Mouse (Mus musculus) lung, postnatal 25 days (tissue): Measurements from ENCODE around the gene Nav1.

Experiments
- DNase-seq: peaks from one replicate; pipeline ENCODE4 v3.0.0; 2022; ENCODE audit warnings: low spot score

Nav1 gene

DNA sequence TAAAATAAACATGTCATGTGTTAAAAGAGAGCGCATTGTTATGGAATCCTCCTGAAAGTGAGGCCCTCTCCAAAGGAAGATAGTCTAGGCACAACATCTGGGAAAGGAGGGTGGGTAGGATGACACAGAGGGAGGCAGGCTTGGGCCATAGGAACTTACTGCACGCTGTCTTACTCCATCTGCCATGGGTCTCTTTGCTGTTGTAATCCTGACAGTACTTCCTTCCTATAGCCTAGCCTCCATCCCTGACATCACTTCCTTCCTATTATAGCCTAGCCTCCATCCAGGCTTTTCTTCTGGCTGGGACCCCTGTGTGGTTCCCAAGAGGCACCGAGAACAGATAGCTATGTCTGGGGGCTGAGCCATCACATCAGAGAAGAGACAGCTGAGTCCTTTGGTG, 10.2 kb upstream of the Nav1 start:
- DNase-seq: no peak

DNA sequence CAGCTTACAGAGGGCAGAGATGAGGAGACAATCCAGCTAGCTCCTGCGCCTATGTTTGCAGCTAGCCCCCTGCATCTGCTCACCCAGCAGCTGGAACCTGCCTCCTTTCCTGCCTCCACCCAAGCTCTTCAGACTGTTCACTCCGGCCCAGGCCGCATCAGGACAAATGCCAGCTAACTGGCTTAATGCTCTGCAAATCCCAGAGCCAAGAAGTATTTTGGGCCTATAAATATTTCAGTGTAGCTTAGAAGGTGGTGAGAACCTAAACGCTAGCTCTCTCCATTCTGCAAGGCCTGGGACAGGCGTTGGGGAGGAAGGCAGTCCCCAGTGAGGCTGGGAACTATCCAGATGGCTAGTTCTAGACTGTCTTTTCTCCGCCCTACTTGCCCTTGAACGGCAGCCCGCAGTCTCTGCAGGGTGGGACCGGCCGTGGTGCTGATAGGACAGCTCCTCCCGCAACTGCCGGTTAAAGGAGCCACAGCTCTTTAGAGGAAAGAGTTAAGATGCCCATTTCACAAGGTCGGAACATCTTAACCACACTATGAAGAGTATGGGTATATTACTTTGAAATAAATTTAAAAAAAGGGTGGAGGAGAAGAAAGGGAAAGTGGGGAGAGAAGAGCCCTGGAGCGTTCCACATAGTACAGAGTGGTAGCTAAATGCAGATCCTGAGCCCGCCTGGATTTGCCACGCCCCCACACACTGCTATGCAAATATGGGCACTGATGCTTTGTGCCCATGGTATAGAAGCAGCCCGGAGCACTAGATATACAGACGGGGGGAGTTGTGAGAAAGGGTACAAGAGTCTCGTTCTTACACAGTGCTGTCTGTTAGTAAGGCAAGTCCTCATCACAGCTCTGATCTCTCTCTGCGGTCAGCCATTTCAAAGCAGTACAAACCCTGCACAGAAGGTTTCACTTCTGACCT, 8.9 kb upstream of the Nav1 start:
- peak; percentile 43 for DNase-seq

DNA sequence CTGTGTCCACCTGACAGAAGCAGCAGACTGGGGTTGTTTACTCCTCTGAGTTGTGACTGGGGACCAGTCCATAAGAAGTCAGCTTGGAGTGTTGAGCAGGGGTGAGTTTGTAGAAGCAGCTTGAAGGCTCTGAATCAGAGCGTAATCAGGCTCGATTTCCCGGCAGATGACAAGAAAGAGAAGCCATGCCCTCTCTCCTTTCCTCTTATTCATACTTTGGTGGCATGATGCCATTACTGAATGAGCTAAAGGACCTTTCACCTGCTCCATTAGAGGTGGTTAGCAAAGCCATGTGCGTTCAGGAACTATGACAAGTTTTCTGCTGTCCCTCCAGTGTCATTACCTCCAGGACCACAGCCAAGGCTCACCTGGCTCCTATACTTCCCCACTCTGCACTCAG, 2.5 kb upstream of the Nav1 start:
- DNase-seq: no peak

DNA sequence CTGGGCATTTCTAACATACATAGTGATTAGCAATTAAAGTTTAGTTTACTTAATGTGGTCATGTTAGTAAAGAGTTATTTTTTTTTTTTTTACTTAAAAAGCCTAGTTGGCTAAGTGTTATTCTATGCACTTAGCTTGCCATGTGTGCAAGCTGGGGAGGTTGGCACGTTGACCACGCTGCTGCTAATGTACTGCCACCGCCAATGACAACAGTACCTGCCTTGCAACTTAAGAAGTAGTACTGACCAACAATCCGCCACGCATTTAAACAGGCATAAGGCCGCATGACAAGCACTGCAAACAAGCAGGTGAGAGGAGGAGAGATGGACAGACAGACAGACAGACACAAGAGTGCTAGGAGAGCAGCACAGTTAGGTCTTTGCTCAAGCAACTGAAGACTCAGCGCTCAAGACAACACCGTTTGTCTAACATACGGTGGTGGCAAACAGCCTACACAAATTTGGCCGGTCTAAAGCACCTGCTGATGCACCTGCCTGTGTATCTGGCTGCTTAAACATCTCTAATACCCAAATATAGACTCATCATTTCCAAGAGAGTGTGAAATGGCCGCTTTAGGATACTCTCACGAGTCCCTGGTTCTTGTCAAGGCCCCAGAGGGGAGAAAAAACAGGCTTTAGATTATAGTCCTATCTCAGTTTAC, 610 bp downstream of the Nav1 start:
- no peak for DNase-seq

DNA sequence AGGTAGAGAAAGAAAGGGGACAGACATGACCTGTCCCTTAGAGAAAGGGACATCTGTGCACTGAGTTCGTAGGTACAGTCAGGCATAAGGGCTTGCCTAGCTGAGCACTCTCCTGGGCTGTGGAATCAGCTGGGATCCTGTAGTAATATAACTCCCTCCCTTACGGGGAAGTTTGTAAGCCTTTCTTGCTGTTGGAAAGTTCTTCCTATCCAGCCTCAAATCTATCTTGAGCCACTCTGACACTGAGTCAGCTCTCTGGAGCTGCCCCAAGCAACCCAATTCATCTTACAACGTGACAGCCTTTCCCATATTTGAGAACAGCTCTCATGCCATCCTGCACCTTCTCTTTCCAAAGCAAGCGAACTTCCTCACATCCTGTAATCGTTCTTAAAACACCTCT, 1.6 kb downstream of the Nav1 start:
- DNase-seq: no peak

DNA sequence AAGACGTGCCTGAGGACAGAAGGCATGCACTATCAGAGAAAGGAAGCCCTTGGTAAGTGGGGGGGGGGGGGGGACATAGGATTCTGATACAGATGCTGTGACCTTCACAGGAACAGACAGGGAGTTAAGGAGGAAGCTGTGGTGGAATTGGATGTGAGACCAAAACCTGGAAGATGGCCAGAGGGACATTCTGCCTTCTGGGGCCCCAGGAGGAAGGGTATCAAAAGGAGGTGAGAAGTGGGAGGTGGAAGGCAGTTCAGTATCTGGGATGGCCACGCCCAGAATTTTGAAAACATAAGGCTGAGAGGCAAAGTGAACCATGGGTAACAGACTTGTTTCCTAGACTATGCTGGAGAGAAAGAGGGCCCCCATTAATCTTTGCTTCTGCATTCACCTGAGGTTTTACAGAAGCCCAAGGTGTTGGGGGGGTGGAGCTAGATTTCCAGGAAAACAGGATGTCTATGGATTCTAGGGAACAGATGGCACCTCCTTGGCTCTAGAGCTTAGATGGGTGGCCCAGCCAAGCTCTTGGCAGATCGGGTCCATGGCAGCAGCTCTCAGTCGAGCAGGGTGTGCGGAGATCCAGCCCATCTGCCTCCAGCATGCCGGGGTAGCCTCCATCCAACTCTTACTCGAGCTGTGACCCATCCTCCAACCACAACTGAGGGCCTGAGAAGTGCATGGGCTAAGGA, 2.6 kb downstream of the Nav1 start:
- no peak for DNase-seq

DNA sequence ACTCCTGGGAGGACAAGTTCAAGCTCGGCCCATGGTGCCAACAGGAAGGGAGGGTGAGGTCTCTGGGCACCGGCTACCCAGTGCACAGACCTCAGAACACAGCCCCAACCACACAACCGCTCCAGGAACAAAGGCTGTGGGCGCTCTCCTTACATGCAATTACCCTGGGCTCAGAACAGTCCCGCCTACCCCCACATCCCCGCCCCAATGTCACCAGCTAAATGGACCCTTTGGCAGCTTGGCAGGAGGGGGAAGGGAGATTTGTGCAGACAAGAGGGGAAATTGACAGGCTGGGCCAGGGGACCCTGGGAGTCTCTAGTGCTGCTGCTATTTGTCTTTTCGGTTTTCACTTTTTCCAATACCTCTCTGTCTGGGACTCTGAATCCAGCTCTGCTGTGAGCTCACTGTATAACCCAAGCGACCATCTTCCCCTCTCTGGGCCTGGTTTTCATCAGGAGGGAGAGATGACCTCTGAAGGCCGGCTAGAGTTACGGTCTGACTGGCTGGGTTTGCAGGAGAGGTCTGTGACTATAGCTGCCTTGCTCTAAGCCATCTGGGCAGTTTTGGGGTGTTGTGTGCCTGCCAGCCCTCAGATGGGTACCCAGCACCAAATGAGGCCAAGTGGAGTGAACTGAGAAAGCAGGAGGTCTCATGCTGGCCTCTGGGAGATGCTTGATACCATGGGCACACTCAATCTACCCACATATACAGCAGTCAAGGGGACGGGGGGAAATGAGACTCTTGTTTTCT, 3.8 kb downstream of the Nav1 start:
- no peak for DNase-seq

DNA sequence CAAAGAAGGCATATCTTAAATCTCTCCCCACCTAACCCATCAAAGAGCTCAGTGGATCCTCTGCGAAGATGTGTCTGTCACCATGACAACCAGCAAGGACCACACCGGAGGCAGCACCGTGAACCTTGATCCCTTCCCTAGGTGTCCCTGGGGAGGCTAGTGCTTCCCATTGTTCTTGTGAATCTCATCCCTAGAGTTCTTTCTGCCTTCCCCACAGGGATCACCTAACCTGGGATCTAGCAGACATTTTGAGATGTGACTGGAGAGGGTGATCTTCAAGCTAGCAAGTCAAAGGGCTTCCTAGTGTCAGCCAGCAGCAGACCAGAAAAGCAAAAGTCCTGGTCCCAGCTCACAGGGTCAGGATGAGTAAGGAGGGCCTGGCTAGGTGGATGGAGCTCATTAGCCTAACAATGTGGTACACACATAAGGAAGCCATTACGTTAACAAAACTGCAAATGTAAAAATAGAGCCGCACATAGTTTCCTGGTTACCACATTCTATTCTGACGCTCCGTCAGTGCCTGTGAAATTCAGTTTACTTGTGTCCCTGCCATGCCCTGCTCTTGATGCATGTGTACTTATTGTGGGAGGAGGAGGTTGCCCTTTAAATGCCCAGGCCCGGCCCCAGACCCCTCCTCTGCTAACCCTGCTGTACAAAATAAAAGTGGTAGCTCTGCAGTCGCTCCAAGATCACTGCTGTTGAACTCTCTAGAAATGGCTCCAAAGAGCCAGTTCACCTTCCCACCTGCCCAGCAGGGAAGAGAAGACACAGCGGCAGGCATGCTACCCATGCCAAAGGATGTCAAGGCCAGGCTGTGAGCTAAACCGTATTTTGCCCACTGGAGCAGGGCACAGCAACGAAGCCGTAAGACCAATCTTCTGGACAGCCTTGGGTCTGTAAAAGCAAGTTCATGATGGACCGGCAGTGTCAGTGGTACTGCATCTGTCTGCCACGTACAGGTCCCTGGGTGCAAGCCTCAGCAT, 6.8 kb downstream of the Nav1 start:
- DNase-seq: no peak

DNA sequence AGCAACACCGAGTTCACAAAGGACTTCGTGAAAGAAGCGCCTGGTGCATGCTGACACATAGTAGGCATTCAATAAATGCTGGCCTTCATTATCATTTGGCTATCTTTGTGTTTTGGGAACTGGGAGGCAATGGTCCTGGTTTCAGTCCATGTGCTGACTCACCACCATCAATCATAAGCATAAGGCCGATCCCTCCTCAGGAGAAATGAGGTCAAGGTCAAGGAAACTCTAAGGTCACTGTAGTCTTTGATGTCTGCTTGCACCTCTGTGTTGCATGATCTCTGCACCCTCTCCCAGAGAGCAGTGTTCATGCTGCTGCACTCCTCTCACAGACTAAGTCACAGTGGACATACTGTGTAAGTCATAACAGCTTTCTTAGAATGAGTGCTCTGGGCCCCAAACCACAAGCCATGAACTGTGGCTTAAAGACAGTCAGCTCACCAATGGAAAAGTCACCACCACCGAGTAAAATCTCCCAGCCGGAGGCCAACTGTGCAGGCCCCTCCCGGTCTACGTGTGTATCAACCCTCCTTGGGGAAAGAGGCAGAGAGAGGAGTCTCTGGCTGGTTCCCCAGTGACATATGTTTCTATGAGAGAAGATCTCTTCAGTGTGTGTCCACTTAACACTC, 8.7 kb downstream of the Nav1 start:
- no peak for DNase-seq

DNA sequence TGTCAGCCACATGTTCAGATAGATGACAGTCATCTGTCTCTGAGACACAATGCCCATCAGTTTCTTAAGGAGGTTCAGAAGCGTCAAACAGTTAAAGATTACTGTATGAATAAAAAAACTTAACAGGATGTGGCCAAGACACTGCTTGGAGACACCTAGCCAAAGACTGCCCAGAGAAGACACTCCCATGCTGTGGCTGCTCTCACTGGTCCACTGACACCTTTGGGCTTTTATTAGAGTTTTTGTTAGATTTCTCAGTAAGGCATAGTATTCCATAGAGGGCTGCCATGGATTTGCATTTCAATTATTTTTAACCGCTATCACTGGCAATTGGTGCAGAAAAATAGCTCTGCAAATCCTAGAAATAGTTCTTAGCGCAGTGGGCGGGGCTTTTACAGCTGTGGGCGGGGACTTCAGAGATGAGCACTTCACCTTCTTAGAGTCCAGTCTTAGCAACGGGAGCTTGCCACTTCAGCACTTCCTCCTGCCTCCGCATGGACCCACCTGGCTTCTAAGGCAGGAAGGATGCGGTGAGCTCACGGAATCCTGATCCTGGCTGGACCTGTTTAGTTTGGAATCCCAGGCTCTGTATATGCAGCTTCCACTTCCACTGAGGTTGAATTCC, 12.7 kb downstream of the Nav1 start:
- DNase-seq: no peak

DNA sequence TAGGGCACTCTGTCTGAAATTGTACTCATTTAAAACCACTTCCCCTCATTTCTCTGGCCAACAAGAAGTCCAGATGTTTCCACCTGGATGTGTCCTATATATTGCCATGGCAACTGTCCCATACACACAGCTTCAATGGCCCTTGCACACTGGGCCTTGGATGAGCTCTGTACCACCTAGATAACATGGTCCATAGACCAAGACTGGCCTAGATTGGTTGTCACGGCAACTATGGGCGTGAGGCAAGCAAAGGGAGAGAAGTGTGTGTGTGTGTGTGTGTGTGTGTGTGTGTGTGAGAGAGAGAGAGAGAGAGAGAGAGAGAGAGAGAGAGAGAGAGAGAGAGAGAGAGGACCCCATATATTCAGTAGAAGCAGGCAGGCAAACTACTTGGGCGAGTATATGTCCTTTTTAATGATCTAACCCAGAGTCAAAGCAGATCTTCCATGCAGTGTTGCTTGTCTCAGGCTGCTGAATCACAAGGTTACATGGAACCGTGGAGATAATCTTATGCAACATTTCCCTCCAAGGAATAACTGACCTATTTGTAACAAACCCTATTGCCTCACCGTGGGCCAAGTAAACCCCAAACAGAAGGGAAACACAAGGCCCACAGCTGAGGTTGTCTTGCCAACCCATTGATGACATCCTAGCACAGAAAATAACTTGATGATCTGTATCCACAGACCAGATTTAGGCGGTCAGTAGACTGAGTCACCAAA, 13.4 kb downstream of the Nav1 start:
- DNase-seq: no peak

DNA sequence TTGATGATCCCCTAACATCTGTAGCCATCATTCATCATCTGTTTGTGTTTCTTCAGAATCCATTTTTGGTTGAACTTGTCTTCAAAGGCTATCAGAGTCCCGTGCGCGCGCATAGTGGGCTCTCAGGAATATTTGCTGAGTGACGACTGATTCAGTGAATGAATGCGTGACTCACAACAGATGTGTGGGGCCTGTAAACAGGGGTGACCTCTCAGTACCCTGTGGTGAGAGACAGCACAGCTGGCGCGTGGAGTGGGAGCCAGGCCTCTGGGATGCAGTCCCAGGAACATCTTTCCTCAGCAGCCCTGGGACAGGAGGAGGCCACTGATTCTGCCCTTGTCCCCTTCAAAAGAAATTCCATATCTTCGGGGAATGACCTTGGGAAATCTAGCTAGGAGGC, 16.3 kb downstream of the Nav1 start:
- peak; percentile 34 for DNase-seq

DNA sequence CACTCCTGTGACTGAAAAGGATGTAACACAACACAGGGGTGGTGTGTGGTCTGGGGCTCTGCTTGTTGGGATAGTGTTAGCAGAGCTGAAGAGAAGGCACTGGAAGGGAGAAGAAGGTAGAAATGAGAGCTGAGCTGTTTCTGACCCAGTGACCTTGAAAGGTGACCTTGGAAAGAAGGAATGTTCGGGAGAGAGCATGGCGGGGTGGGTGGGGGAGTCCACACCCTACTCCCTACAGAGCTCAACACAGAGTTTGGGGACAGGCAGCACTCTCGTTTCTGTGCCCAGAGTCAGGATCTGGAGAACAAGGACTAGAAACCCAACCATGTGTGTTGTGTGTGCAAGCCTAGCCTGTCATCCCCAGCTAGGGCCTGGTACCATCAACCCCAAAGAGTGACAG, 18.1 kb downstream of the Nav1 start:
- no peak for DNase-seq

DNA sequence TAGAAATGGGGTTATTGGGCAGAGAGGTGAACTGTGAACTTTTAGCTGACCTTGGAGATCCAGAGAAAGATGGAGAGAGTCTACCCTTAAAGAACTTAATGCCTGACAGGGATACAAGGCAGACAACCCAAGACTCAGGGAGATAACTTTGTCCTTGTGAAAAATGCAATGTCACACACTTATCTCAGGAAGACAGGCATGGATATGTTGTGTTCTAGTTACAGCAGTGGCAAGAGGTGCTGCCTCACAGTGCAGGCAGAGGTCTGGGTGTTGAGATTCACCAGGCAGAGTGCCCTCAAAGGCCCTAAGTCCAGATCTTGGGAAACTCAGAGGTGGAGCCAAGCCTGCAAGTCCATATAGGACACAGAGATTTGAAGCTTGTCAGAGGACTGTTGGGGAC, 20.2 kb downstream of the Nav1 start:
- DNase-seq: no peak

DNA sequence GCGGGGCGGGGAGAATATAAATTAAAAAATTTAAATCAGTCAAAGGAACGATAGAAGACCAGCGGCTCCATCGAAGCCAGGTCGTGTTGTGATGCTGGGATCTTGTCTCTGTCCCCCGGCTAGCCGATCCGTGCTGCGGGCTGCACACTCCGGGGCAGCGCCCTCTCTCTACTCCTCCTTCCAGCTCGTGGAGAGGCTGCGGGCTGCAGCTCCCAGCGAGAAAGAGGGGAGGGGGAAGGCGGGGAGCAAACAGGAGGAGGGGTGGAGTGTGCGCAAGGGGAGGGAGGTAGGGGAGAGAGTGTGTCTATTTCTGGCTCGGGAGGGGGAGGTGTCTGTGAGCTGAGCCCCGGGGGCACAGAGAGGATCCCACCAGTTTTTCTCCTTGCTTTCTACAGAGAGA, 21.5 kb downstream of the Nav1 start:
- no peak for DNase-seq

DNA sequence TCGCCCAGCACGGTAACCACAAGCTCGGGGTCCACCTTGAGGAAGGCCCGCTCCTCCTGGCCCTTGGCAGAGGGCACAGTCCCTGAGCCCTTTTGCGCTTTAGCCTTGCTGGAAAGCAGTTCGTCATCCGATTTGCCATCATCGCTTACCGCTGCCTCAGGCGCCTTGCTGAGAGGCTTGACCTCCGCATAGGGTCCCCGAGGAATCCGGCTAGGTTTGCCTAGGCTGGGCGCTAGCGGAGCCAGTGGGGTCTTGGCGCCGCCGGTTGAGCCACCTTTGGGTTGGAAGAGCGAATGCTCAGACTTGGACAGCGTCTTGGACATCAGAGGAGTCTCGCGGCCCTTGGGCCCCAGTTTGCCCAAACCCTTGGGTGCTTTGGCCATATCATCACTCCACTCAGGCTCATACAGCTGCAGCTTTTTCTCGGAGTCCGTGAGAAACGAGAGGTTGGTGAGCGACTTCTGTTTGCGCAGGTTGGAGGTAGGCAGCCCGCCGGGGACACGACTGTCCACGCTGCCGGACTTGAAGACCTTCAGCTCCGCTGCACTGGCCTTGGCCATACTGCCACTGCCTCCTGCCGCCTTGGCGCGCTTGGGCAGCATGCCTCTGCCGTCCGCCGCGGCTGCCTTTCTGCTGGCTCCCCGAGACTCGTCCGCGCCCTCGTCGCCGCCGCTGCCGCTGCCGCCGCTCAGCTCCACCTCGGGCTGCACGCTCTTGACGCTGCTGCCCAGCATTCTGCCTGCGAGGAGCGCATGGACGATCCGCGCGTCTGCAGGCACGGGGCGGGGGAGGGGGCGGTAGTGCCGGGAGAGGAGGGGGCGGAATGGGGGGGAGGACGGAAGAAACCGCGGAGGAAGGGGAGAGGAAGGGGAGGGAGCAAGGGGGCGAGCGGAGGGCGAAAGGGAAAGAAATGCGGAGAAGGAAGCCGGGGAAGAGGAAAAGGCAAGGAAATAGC, 22.2 kb downstream of the Nav1 start:
- peak; percentile 21 for DNase-seq

DNA sequence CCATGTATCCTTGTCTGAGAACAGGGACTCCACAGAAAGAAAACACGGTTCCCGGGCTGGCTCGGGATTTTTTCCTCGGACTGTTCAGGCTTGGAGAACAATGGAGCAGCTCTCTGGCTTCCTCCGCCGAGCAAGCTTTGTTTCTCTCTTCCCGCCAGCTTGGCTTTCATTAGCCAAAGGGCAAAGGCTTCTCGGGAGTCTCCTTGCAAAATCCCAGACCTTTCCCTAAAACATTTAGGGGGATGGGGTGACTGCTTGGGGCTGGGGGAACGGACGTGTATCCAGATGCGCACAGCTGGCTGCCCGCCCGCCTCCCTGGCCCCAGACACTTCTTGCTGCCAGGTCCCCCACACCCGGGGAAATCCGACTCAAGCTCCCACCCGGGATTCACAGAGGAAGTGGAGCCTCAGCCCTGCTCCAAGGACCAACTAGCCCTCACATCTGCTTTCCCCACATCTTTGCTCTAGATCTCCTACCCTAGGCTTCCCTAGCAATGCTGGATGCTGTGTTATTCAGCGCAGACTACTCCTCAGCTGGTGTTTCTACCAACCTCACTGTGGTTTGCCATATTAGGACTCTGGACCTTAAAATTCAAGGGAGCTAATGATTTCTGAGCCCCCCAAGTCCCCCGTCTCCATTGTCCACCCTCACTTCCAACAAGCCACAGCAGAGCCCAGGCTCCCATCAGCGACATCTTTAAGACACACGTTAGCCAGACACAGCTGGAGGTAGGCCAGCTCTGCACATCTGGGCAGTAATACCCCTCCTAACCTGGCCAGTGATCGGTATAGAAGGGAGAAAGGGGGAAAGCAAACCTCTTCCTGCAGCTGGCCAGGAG, 23.2 kb downstream of the Nav1 start:
- no peak for DNase-seq
